Mouse (Mus musculus): Measurements from ENCODE around the gene Adcy10.

Adcy10 gene

GRCm38 (mm10) chr1:165605108-165605507, 120.1 kb downstream of the Adcy10 start:
- DNase-seq = no peak

GRCm38 (mm10) chr1:165605774-165606173, 120.8 kb downstream of the Adcy10 start:
- no peak for DNase-seq

GRCm38 (mm10) chr1:165608904-165609303, 123.9 kb downstream of the Adcy10 start:
- no peak for DNase-seq

GRCm38 (mm10) chr1:165609495-165610320, 124.7 kb downstream of the Adcy10 start:
- no peak for DNase-seq

- no peak for DNase-seq
Measured at GRCm38 (mm10) chr1:165610321-165610999, 125.5 kb downstream of the Adcy10 start.

- DNase-seq = no peak
Measured at GRCm38 (mm10) chr1:165612714-165613113, 127.7 kb downstream of the Adcy10 start.

- no peak for DNase-seq
Measured at GRCm38 (mm10) chr1:165613926-165614325, 128.9 kb downstream of the Adcy10 start.

GRCm38 (mm10) chr1:165614793-165615192, 129.8 kb downstream of the Adcy10 start:
- no peak for DNase-seq

GRCm38 (mm10) chr1:165616652-165617051, 131.7 kb downstream of the Adcy10 start:
- DNase-seq = no peak

- no peak for DNase-seq
Measured at GRCm38 (mm10) chr1:165617166-165617891, 132.3 kb downstream of the Adcy10 start.

GRCm38 (mm10) chr1:165618201-165618624, 133.2 kb downstream of the Adcy10 start:
- DNase-seq = no peak

- no peak for DNase-seq
Measured at GRCm38 (mm10) chr1:165625058-165625457, 140.1 kb downstream of the Adcy10 start.

- no peak for DNase-seq
Measured at GRCm38 (mm10) chr1:165625896-165626295, 140.9 kb downstream of the Adcy10 start.

Data from cerebellum, adult 11 months (tissue).